Mouse (Mus musculus) spleen, postnatal 36 days (tissue): ENCODE data around the gene Fmo3.

Experiments used
- DNase-seq, 2 experiments: peaks; one replicate each; pipeline ENCODE4 v3.0.0; 2022; ENCODE audit warnings: low spot score in 2 of 2, mixed read lengths in 1 of 2

Gene Fmo3

GRCm38 (mm10) chr1:162984428-162984827 is at the start of gene Fmo3:
Gene Fmo3, minus strand, starts transcription at chr1:162984528.
- DNase-seq = no peak

- DNase-seq = no peak
Observed at GRCm38 (mm10) chr1:163023075-163023474, 38.7 kb upstream of the Fmo3 start.

GRCm38 (mm10) chr1:163009220-163009619 is 24.9 kb upstream of the Fmo3 start:
- no peak for DNase-seq

DNA sequence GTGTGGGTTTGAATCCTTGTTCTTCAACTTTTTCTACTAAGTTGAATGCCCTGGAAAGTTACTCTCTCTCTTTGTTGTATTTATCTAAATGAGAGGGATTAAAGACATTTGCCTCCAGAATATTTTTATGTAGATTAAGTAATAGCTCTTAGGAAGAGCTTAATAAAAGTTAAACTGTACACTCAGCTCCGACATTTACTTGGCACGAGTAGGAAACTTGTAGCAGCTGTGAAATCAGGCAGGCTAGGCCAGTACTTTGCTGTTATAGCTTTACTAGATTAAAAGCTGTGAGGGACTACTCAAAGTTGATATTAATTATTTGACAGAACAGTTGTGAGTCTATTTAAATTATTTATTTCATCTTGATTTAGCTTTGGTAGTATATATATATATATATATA is 19.2 kb upstream of the Fmo3 start:
- DNase-seq = no peak

DNA sequence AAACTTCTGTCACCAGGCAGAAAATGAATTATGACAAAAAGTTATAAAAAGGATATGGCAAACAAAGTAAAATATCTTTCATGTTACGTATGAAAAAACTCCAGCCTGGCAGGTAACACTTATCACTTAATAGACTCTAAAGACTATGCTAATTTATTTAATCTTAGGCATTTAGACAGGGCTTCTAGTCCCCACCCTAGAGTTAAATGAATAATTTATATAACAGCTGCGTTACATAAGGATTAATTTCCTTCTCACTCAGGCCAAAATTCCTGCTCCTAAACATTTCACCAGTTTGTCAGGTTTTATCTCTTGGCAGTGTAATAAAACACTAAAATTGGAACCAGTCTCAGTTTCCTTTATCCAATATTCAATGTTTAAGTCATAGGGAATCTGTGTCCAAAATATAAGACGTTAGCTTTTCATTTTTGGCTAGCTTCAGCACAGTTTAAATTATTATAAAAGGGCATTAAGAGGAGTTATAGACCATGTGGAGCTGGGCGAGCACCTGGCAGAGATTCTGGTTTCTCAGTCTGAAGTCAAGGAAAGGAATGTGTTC is 17.0 kb upstream of the Fmo3 start:
- DNase-seq = no peak

DNA sequence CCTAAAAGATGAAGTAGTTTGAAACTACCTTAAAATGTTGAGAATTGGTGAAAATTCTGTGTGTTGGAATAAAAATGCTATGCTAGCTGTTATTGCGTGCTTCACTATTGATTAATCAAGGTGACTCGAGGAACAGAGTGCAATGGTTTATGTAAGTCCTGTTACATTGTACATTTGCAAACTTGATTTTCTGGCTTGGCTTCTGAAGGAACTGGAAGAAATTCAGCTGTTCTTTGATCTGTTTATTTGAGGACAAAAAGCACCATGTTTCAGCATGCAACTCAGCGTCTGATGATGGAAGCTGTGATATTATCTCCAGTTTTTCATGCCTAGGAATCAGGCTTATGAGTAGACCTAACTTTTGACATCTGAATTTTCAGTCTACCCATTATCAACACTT is 3.2 kb upstream of the Fmo3 start:
- no peak for DNase-seq

- no peak for DNase-seq
Observed at GRCm38 (mm10) chr1:162986777-162987176, 2.4 kb upstream of the Fmo3 start.

DNA sequence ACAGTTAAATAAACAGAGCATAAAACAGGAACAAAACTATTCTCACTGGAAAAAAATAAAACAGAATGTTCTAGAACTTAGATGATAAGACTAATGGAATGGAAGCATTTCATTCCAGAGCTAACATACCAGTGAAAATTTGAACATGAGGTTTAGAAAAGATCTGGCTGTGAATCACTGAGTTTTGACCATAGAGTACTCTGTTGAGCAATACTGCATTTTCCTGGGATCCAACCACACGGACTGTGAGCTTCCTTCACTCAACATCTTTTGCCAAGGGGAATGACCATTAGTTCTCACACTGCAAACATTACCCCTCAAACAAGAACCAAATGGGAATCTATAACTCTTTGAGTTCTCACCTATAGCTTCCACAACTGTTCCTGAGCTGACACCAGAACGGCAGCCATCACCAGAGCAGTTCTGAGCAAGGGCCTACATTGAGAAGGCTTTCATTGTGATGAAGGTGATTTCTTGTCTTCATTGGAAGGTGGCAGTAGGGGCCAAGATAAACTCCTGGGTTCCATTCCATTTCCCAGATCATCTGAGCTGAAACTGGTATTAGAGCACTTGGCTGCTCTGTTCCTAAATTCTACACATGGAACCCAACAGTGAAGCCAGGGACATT is 1.9 kb upstream of the Fmo3 start:
- no peak for DNase-seq

- no peak for DNase-seq
Observed at GRCm38 (mm10) chr1:162963556-162963955, 20.8 kb downstream of the Fmo3 start.

DNA sequence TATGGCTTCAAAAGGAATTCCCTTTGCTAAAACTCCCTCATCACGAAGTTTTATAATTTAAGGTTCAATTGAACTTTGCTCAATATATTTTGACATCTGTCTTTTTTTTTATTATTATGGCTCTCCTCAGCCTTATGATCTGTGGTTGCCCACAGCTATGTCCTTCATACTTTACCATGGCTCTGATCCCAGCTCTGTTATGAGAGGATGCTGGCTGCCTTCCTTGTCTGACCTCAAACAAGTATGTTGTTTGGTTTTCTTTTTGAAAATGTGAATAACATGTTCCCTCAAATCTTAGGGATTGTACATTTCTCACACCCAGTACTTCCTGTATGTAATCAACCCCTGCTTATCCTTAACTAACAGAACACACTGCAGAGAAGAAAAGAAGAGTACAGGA is 26.9 kb downstream of the Fmo3 start:
- DNase-seq = no peak

GRCm38 (mm10) chr1:162953079-162953478 is 31.2 kb downstream of the Fmo3 start:
- no peak for DNase-seq

GRCm38 (mm10) chr1:162949763-162950162 is 34.6 kb downstream of the Fmo3 start:
- DNase-seq = no peak

- no peak for DNase-seq
Observed at GRCm38 (mm10) chr1:162947934-162948333, 36.4 kb downstream of the Fmo3 start.

DNA sequence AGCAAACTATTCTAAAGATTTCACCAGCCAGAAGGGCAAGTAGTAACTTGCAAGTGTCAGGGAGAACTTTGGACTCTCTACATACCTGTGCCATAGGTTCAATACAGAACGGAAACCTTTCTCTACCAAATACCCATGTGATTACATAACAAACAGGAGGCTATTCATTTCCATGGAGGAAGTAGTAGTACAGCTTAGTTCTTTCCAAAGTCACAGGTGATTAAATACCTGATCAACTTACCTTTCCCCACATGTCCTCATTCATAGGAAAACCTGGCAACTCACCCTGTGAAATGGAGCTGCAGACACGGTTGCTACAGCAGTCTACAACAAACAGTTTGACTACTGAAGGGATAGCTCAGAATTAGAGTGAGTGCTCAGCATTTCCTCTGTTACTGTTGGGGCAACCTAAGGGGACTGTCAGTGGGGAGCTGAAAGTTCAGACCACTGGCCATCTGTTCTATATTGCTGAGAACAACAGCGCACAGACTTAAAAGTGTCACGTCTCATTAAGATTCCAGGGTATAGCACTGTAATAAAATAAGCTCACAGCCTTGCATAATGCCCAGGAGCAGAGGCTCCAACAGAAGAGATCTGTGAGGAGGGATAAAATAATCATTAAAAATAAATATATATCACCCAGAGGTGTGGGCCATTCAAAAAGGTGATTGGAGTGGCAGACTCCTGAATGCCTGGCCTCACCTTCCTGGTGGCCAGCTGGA is 37.3 kb downstream of the Fmo3 start:
- DNase-seq = no peak

GRCm38 (mm10) chr1:162943700-162944099 is 40.6 kb downstream of the Fmo3 start:
- no peak for DNase-seq

DNA sequence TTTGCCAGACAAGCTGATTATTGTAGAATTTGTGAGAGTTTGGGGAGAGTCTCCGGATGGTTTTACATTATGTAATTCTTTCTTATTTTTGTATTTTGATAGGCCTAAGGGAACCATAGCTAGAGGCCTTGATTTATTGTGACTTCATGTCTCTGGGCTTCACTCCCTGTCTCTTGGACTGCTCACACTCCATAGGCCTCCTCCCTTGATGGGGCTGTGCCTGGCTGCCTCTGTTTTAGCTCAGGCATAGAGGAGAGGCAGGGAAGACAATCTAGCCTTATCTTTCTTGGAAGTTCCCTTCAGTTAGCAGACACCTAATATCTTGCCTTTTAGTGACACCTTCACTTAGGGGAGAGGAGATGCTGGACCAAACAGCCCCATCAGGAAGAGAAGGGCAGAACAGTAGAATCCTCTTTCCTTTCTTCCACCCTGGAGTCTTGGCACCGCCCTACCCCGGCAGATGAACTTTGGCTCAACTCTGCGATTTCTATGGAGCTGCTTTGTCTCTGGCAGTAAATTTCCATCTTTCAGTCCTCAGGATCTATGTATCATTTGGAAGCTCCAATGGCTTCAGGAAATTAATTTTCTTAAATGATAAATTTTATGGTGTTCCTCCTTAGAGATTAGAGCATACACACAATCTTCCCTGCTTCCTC is 45.5 kb downstream of the Fmo3 start:
- no peak for DNase-seq

GRCm38 (mm10) chr1:162937970-162938695 is 46.2 kb downstream of the Fmo3 start:
- no peak for DNase-seq

- DNase-seq = no peak
Observed at GRCm38 (mm10) chr1:162937415-162937814, 46.9 kb downstream of the Fmo3 start, which contains the start of gene Fmo6. Gene Fmo6, minus strand, starts transcription at chr1:162937515.

- no peak for DNase-seq
Observed at GRCm38 (mm10) chr1:162934374-162935012, 49.8 kb downstream of the Fmo3 start.

DNA sequence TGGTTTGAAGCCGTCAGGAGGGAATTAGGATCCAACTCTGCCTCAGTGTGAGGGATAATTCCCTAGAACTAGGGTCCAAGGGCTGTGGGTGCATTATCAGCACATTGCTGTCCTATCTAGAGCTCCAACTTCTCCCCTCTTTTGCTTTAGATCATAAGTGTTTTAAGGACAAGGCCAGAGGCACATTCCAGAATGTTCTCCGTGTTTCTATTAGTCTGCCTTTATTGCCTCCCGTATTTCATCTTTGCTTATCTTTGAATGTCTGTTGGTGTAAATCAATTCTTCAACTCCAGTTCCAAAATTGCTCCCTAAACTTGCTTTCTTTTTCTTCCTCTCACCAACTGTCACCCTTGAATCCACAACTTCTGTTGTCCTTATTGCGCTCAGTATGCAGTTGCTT is 51.9 kb downstream of the Fmo3 start:
- no peak for DNase-seq

- DNase-seq = no peak
Observed at GRCm38 (mm10) chr1:162931880-162932279, 52.4 kb downstream of the Fmo3 start.
